Mouse (Mus musculus): ENCODE measurements at regions not wholly inside any gene's neighbourhood (a gene's known extent, or its start where the extent isn't known, plus 50 kb on each side); places are given as distances from the start of the nearest gene placed in this dataset.

DNA sequence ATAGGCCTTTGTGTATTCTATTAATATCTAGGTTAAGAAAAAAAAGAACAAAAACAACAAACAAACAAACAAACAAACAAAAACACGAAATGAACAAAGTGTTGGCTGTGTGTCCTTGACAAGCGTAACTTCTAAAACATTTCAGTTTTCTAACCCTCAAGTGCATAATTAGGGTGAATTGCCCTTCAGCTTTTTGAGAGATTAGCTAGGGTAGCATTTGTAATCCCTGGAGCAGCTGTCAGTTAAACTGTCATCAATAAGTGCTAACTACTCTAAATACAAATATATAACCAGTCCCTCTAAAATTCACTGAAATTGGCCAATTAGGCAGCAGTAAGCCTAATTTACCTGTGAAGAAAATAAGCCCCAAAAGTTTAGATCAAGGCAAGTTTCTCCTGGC is 467.6 kb downstream of the Gabrg2 start:
- CTCF ChIA-PET: no interaction called here
- POLR2A ChIA-PET: no interaction called here

DNA sequence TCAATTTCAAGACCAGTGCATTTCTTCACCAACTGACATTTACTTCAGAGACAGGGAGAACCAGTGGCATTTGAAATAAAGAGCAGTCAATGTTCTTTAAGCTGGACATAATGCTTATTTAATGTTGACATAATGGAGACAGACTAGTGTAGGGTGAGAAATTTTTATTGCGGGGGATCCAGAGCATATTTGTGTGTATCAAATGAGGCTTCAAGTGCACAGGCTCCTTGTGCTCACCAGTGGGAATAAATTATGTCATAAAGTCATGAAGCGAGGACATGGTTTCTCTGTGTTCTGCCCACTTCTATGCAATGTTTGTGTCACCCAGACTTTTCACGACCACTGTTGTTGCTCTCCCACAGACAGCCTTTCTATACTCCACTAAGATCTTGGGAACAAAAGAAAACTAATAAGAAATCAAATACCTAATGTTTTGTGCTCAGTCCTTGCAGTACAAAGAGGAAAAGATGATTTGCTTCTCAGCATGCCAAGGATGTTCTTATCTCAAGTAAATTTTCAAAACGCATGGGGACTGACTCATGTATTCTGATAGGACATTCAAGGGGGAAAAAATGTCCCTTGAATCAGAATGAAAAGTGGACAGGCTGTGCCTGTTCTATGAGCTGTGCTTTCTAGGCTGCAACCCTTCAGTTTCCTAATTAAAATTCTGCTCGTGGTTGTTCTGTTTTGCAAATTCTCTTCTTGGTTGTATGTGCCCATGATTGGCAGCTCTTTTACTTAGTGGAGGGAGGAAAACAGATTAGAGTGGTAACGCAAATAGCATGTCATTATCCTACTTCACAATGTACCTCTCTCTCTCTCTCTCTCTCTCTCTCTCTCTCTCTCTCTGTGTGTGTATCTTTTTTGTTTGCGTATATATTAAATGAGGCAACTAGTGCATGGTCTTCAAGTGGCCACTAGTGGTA is 468.4 kb downstream of the Gabrg2 start:
- ChIA-PET CTCF (interaction anchor here in 1 of 4 experiments (0.7 kb wide), 1 partner anchor 54 kb away, joined by 3 read pairs; no protein-coding TSS in a partner anchor), POLR2A (no interaction called here)

- POLR2A ChIA-PET: no interaction called here
- CTCF ChIA-PET: no interaction called here
Measured at GRCm38 (mm10) chr11:41524979-41525378, 475.7 kb downstream of the Gabrg2 start.

- POLR2A ChIA-PET: no interaction called here
- CTCF ChIA-PET: no interaction called here
Measured at GRCm38 (mm10) chr11:41493277-41493676, 507.4 kb downstream of the Gabrg2 start.

DNA sequence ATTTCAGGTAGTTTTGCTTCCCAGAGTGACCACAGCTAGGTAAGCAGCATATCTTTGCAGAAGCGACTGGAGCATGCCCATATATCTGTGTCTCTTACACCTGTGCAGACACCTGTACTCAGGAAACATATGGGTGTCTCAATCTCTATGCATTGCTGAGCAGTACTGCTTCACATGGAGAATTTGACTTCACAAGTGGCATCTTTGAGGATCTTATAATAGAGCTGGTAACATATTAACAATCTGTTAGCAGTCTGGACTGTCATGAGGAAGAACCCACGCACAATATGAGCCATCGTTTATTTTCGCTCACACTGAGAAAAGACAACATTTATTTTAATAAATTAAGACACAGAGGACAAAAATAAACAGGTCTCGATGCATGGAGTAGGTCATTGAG is 508.7 kb downstream of the Gabrg2 start:
- POLR2A ChIA-PET: no interaction called here

GRCm38 (mm10) chr11:41491279-41491678 is 509.4 kb downstream of the Gabrg2 start:
- CTCF ChIA-PET: interaction anchor here in 1 of 4 experiments (0.6 kb wide), 1 partner anchor 1366 kb away, joined by 4 read pairs; no protein-coding TSS in a partner anchor
- POLR2A ChIA-PET: no interaction called here

More for the DNA sequence above, 508.7 kb downstream of the Gabrg2 start:
- CTCF ChIA-PET: no interaction called here

DNA sequence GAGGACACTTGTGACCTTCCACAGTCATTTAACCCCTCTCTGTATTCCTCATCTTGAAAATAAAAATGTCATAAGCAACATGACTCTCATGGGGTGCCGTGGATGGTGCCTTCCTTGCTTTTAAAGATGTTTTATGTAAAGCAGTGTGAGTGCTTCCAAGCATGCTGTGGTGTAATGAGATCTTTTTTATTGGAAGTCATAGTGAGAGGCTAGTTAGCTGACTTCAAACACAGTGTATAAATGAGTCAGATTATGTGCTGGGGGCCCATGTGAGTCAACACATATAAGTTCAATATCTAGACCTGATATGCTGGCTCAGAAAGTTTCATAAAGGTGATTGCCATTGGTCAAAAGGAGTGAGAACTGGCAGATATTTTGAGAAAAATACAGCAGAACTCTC is 516.8 kb downstream of the Gabrg2 start:
- CTCF ChIA-PET: no interaction called here
- POLR2A ChIA-PET: no interaction called here

GRCm38 (mm10) chr11:41470938-41471633 is 529.6 kb downstream of the Gabrg2 start:
- CTCF ChIA-PET: no interaction called here
- POLR2A ChIA-PET: no interaction called here

GRCm38 (mm10) chr11:41467330-41467729 is 533.3 kb downstream of the Gabrg2 start:
- ChIA-PET POLR2A (no interaction called here), CTCF (no interaction called here)

- ChIA-PET CTCF (no interaction called here), POLR2A (no interaction called here)
Measured at GRCm38 (mm10) chr11:41433846-41434245, 566.8 kb downstream of the Gabrg2 start.

DNA sequence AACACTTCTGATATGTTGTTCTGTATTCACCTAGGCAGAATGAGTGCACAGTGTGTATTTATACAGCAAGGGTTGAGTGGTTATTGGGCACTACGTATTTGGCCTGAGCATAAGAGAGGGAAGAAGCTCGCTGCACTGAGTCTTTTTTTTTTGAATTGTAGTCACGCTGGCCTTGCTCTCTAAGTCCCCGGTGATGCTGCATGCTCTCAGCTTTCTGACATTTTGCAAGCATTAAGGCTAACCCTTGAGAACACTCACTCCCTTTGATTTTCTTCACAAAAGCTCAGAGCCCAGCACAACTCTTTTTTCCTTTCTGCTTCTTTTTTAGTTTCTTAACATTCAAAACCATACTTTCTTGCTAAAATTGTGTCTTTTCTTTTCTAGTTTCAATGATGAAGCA is 575.1 kb downstream of the Gabrg2 start:
- ChIA-PET CTCF (interaction anchor here in 1 of 4 experiments (0.5 kb wide), 1 partner anchor 24 kb away, joined by 16 read pairs; no protein-coding TSS in a partner anchor), POLR2A (no interaction called here)

Measured in embryonic stem cell, embryonic (primary cell).